Mouse (Mus musculus) CD4-positive, CD25-positive, alpha-beta regulatory T cell, adult 2 months (primary cell): ENCODE results near the gene Akna.
A peak's percentile ranks its signal among the peaks of the same experiment; 100 is the strongest.

Experiments used
- DNase-seq: peaks from one replicate; pipeline ENCODE4 v3.0.0-alpha.2; 2012; ENCODE audit warnings: low read depth, low spot score

The Akna gene

DNA sequence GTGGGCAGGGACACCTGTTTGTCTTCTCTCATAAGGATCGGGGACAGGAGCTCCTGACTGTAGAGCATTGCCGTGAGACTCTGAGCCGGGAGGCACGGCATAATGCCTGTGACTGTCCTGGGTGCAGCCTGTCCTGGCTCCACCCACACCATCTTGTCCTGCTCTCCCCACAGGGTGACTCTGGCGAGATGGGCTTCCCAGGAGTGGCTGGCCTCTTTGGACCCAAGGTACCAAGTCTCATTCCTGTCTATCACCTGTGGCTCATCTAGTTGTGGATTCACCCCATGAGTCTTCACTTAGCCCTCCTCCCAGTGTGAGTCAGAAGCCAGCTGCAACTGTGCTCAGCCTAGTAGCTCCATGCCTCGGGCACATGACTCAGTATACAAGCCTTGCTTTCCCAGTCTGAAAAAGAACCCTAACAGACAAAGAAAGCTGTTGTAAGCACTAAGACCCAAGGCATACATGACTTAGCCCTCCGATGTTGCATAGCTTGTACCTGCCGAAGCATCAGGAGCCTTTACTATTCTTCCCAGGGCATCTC lies 79.8 kb downstream of the Akna start:
- no peak for DNase-seq

DNA sequence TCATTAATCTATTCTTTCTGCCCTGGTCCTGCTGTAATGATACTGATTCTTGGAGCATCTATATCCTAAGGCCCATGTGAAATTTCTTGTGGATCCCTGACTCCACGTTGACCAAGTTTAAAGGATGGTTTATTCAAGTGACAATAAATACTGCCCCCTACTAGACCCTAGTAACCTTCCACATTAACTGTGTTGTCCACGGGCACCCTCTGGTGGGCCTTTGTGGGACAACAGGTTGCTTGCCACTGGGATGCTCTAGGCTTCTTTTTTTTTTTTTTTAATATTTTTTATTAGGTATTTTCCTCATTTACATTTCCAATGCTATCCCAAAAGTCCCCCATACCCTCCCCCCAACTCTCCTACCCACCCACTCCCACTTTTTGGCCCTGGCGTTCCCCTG lies 83.6 kb downstream of the Akna start:
- DNase-seq = peak; percentile 57
